Mouse (Mus musculus) intestine, postnatal 0 days (tissue): ENCODE measurements at regions not wholly inside any gene's neighbourhood (a gene's known extent, or its start where the extent isn't known, plus 50 kb on each side); places are given as distances from the start of the nearest gene placed in this dataset.

ENCODE experiments used
- ATAC-seq: fragments of 200-750 bp; cut with Nextera tagmentation; 2 replicates; pipeline ENCODE4 v1.8.0; 2017; ENCODE audit warnings: mild to moderate bottlenecking, moderate TSS enrichment, moderate library complexity
- H3K27ac ChIP-seq: fragments of 300-500 bp; sonication (generic); 2 replicates; pipeline ENCODE4 v1.5.1; 2014; ENCODE audit warnings: mild to moderate bottlenecking, low read depth, low read length, moderate library complexity
- H3K27me3 ChIP-seq: fragments of 300-500 bp; sonication (generic); replicated peaks from 2 replicates; pipeline ENCODE4 v1.6.1; 2014; ENCODE audit warnings: low read length, mixed read lengths; ENCODE audit not compliant: control insufficient read depth, insufficient read depth
- H3K36me3 ChIP-seq: fragments of 300-500 bp; sonication (generic); 2 replicates; pipeline ENCODE4 v1.6.1; 2014; ENCODE audit warnings: mild to moderate bottlenecking, moderate library complexity; ENCODE audit not compliant: control insufficient read depth, insufficient read depth
- H3K4me1 ChIP-seq: fragments of 300-500 bp; sonication (generic); replicated peaks from 2 replicates; pipeline ENCODE4 v1.6.1; 2014; ENCODE audit warnings: antibody characterized with exemption, low read length, mixed read lengths; ENCODE audit not compliant: control insufficient read depth, insufficient read depth
- H3K4me2 ChIP-seq: fragments of 300-500 bp; sonication (generic); replicated peaks from 2 replicates; pipeline ENCODE4 v1.6.1; 2014; ENCODE audit warnings: low read depth, mild to moderate bottlenecking, moderate library complexity
- H3K4me3 ChIP-seq: fragments of 300-500 bp; sonication (generic); 2 replicates; pipeline ENCODE4 v1.5.1; 2014; ENCODE audit warnings: low read depth, low read length
- H3K9ac ChIP-seq: fragments of 300-500 bp; sonication (generic); 2 replicates; pipeline ENCODE4 v1.6.1; 2014; ENCODE audit warnings: mild to moderate bottlenecking, low read depth, low read length
- H3K9me3 ChIP-seq: fragments of 300-500 bp; sonication (generic); 2 replicates; pipeline ENCODE4 v1.6.1; 2016; ENCODE audit warnings: mixed run types; ENCODE audit not compliant: control insufficient read depth
- CTCF ChIP-seq: sonication (generic); IDR thresholded peaks from 2 replicates; pipeline ENCODE4 v1.5.1; 2016; ENCODE audit warnings: low read depth, mild to moderate bottlenecking, control low read depth, antibody characterized with exemption, moderate library complexity
- WGBS: fragments of 180-500 bp; shearing (Covaris S2); extraction: QIAGEN DNeasy Blood & Tissue Kit; methylation state at CpG from one replicate; pipeline ENCODE4 v1.1.7; 2014; 5-methylcytosine and 5-hydroxymethylcytosine counted together

DNA sequence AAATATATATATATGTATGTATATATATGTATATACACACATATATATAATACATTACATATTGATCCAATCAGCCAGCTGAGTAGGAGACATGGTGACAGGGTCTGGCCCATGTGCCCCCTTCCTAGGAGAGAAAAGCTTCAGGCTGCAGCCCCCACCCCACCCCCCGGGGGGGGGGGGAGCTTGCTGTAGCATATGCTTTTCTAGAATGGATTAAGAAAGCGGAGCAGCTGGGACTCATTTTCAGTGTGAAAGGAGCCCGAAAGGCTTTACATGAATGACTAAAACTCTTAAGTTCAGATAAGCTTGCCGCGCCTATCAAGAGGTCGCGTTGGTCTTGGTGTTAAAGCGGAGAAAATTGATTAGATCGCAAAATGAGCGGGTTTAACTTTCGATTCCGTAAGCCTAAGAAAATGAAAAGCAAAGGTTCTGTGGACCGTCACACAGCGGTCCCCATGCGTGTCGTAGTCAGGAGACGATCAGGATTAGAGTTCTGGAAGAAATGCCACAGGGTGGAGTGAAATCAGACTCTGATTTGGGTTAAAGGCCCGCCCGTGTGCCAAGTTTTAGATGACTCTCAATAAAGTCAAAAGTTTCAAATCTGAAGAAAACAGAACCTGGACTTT lies 103.1 kb upstream of the E2f7 start:
- Histone ChIP-seq H3K4me1 (no peaks in the 10 kb centered on the region), H3K36me3 (no peaks in the 10 kb centered on the region), H3K4me2 (no peak overlapping the region), H3K9ac (no peak overlapping the region), H3K27me3 (no peaks in the 10 kb centered on the region), H3K9me3 (no peaks in the 10 kb centered on the region), H3K27ac (no peak overlapping the region), H3K4me3 (no peak overlapping the region)
- 94% methylated on average over 19 of the region's 19 CpGs for WGBS
- TF ChIP-seq CTCF: no peak
- no peak for ATAC-seq

DNA sequence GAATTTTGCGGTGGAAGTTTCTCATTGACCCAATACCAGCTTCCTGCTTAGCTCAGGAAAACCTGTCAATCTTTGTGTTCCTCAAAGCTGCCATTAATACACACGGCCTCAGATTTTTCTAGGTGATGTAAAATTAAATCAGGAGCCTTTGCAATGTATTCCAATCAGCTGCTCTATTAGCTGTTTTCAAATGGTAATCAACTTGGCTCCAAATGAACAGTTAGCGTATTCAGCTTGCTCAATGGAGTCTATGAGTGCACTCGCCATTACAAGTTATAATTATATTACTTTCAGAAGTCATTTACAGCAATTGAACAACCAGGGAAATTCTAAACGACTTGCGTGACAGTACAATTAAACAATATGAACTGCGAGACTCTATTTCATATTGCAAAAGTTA lies 97.6 kb upstream of the E2f7 start:
- WGBS: 86% methylated on average over 7 of the region's 7 CpGs
- no peak for ATAC-seq
- H3K4me1 ChIP-seq: no peaks in the 10 kb centered on the region
- H3K9me3 ChIP-seq: no peaks in the 10 kb centered on the region
- no peak overlapping the region for H3K9ac ChIP-seq
- no peak for TF ChIP-seq CTCF
- H3K27me3 ChIP-seq: no peaks in the 10 kb centered on the region
- no peaks in the 10 kb centered on the region for H3K36me3 ChIP-seq
- no peak overlapping the region for H3K4me2 ChIP-seq
- no peak overlapping the region for H3K27ac ChIP-seq
- no peak overlapping the region for H3K4me3 ChIP-seq

DNA sequence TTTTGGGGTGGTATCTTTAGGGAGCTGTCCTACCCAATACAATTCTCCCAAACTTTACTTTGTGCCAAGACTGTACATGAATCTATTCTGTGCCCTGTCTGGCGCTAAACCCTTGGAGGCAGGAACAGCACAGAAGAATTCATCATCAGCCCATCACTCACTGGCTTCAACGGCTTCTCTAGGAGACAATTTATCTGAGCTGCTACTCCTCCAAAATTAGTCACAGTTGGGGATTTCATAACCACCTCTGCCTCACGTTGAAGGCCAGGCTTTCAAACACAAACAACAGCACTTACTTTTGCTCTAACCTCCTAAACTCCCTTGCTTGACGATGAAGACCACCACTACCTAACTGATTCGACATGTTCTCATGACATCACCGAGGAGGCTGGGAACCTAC lies 95.1 kb upstream of the E2f7 start:
- TF ChIP-seq CTCF: no peak
- H3K4me1 ChIP-seq: no peaks in the 10 kb centered on the region
- WGBS: 72% methylated on average over 6 of the region's 6 CpGs
- no peak overlapping the region for H3K27ac ChIP-seq
- ATAC-seq: no peak
- no peak overlapping the region for H3K9ac ChIP-seq
- no peaks in the 10 kb centered on the region for H3K36me3 ChIP-seq
- no peaks in the 10 kb centered on the region for H3K27me3 ChIP-seq
- H3K9me3 ChIP-seq: no peaks in the 10 kb centered on the region
- H3K4me3 ChIP-seq: no peak overlapping the region
- H3K4me2 ChIP-seq: no peak overlapping the region

DNA sequence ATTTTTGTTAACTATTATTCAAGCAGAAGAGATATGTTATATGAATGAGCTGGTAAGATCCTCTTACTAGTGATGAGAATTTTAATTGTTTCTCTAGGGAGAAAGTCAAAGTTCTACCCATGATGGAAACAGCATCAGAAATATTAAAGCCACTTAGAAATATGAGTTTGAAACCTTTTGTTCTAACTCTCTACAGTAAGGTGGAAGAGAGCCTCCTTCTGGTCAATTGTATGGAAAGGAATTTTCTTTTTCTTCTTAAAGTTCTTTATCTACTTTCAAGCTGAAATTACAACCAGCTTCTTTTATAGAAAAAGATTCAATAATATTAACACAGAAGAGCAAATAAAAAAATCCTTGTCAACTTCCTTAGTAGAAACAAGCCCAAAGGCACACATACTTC lies 94.4 kb upstream of the E2f7 start:
- Histone ChIP-seq H3K36me3 (no peaks in the 10 kb centered on the region), H3K9ac (no peak overlapping the region), H3K4me2 (no peak overlapping the region), H3K9me3 (no peaks in the 10 kb centered on the region), H3K27ac (no peak overlapping the region), H3K4me1 (no peaks in the 10 kb centered on the region), H3K27me3 (no peaks in the 10 kb centered on the region), H3K4me3 (no peak overlapping the region)
- ATAC-seq: no peak
- TF ChIP-seq CTCF: peak; percentile 36

DNA sequence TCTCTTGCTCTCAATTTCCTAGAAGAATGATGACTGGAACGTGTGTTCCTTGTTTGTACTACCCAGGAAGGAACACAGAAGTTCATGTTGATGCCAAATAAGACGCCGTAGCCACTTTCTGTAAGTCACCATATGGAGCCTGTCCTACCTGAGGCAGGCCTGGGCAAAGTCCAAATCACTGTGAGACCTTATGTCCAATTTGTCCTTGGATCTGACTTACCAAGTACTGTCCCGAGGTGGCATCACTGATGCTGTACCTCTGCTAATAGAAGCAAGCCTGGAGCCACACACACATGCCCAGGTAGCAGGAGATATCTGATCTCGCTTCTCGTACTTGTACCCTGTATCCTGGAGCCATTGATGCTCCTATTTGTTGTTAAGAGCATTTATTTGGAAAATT lies 91.2 kb upstream of the E2f7 start:
- H3K9ac ChIP-seq: no peak overlapping the region
- TF ChIP-seq CTCF: no peak
- H3K36me3 ChIP-seq: no peaks in the 10 kb centered on the region
- ATAC-seq: no peak
- H3K27me3 ChIP-seq: no peaks in the 10 kb centered on the region
- no peaks in the 10 kb centered on the region for H3K4me1 ChIP-seq
- 79% methylated on average over 6 of the region's 6 CpGs for WGBS
- no peak overlapping the region for H3K27ac ChIP-seq
- H3K4me3 ChIP-seq: no peak overlapping the region
- no peak overlapping the region for H3K4me2 ChIP-seq
- no peaks in the 10 kb centered on the region for H3K9me3 ChIP-seq

DNA sequence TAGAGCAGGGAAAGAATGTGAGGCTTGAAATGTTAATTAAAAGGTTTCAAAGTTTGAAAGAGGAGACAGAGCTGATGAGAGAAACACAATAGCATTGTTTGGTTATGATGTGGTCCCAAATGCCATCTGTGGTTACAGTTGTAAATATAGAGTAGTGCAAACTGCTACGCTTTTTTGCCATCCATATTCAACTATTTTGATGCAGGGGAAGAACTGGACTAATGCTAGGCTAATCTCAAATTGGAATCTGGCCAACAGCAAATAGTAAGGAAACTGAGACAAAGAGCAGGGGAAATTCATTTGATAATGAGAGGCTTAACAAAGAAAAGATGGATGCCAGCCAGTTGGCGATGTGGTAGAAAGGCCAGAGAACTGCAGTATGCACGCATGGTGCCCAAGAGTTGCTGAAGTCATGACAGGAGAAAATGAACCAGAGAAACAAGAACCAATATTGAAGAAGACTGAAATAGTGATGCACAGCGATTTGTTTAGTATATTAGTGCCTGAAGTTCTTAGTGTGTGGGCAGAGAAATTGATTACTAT lies 87.0 kb upstream of the E2f7 start:
- H3K4me3 ChIP-seq: no peak overlapping the region
- H3K27ac ChIP-seq: no peak overlapping the region
- H3K27me3 ChIP-seq: no peaks in the 10 kb centered on the region
- TF ChIP-seq CTCF: no peak
- H3K4me2 ChIP-seq: no peak overlapping the region
- WGBS: 89% methylated on average over 4 of the region's 4 CpGs
- H3K36me3 ChIP-seq: no peaks in the 10 kb centered on the region
- no peaks in the 10 kb centered on the region for H3K9me3 ChIP-seq
- H3K4me1 ChIP-seq: no peaks in the 10 kb centered on the region
- H3K9ac ChIP-seq: no peak overlapping the region
- ATAC-seq: no peak

DNA sequence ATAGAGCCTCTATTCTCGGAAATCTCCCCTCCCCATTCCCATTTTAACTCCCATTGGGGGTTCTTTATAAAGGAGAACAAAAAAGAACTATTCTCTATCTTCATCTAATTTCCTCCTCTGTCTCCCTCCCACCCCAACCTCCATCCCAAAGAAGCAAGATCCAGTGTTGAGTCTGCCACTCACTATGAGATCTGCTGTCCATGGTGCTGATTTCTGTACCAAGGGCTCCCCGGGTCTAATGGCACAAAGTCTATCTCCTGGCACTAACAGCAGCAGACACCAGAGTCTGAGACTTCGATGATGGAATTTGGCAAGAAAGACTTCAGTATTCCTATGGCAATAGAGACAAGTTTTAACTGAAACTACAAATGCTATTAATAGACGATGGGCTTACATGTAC lies 68.7 kb upstream of the E2f7 start:
- no peak for ATAC-seq
- Histone ChIP-seq H3K27me3 (no peaks in the 10 kb centered on the region), H3K27ac (no peak overlapping the region), H3K9ac (no peak overlapping the region), H3K9me3 (no peaks in the 10 kb centered on the region), H3K4me1 (no peaks in the 10 kb centered on the region), H3K4me2 (no peak overlapping the region), H3K36me3 (no peaks in the 10 kb centered on the region), H3K4me3 (no peak overlapping the region)
- no peak for TF ChIP-seq CTCF
- 55% methylated on average over 4 of the region's 4 CpGs for WGBS
